Mouse (Mus musculus) intestine, postnatal 0 days (tissue): ENCODE measurements around the gene Snupn. TPM values are rescaled to one million over a fixed set of nuclear protein-coding genes. Genes with fewer than 3 reads are reported as not detected.
"Not testable (repeated sequence)": the region's sequence is repeated elsewhere in the genome, so short reads cannot be mapped to it uniquely, and the experiment has no call there.

Source experiments
- ATAC-seq: fragments of 200-750 bp; cut with Nextera tagmentation; 2 replicates; pipeline ENCODE4 v1.8.0; 2017; ENCODE audit warnings: mild to moderate bottlenecking, moderate TSS enrichment, moderate library complexity
- H3K27ac ChIP-seq: fragments of 300-500 bp; sonication (generic); 2 replicates; pipeline ENCODE4 v1.5.1; 2014; ENCODE audit warnings: mild to moderate bottlenecking, low read depth, low read length, moderate library complexity
- H3K27me3 ChIP-seq: fragments of 300-500 bp; sonication (generic); replicated peaks from 2 replicates; pipeline ENCODE4 v1.6.1; 2014; ENCODE audit warnings: low read length, mixed read lengths; ENCODE audit not compliant: control insufficient read depth, insufficient read depth
- H3K36me3 ChIP-seq: fragments of 300-500 bp; sonication (generic); 2 replicates; pipeline ENCODE4 v1.6.1; 2014; ENCODE audit warnings: mild to moderate bottlenecking, moderate library complexity; ENCODE audit not compliant: control insufficient read depth, insufficient read depth
- H3K4me1 ChIP-seq: fragments of 300-500 bp; sonication (generic); replicated peaks from 2 replicates; pipeline ENCODE4 v1.6.1; 2014; ENCODE audit warnings: antibody characterized with exemption, low read length, mixed read lengths; ENCODE audit not compliant: control insufficient read depth, insufficient read depth
- H3K4me2 ChIP-seq: fragments of 300-500 bp; sonication (generic); replicated peaks from 2 replicates; pipeline ENCODE4 v1.6.1; 2014; ENCODE audit warnings: low read depth, mild to moderate bottlenecking, moderate library complexity
- H3K4me3 ChIP-seq: fragments of 300-500 bp; sonication (generic); 2 replicates; pipeline ENCODE4 v1.5.1; 2014; ENCODE audit warnings: low read depth, low read length
- H3K9ac ChIP-seq: fragments of 300-500 bp; sonication (generic); 2 replicates; pipeline ENCODE4 v1.6.1; 2014; ENCODE audit warnings: mild to moderate bottlenecking, low read depth, low read length
- H3K9me3 ChIP-seq: fragments of 300-500 bp; sonication (generic); 2 replicates; pipeline ENCODE4 v1.6.1; 2016; ENCODE audit warnings: mixed run types; ENCODE audit not compliant: control insufficient read depth
- CTCF ChIP-seq: sonication (generic); IDR thresholded peaks from 2 replicates; pipeline ENCODE4 v1.5.1; 2016; ENCODE audit warnings: low read depth, mild to moderate bottlenecking, control low read depth, antibody characterized with exemption, moderate library complexity
- WGBS: fragments of 180-500 bp; shearing (Covaris S2); extraction: QIAGEN DNeasy Blood & Tissue Kit; methylation state at CpG from one replicate; pipeline ENCODE4 v1.1.7; 2014; 5-methylcytosine and 5-hydroxymethylcytosine counted together
- polyA plus RNA-seq: library from polyadenylated mRNA; unstranded; fragments of >200 nt; fragmentation: Nextera tagmentation; extraction: Ambion mirVana; gene quantifications from 2 replicates; pipeline ENCODE4 v1.2.1, GENCODE M21; 2015

Snupn gene
- polyA plus RNA-seq, 1 experiment from 2014 or later = 5.9 TPM

GRCm38 (mm10) chr9:56937223-56938160, 13.2 kb upstream of the Snupn start, which contains the start of gene Imp3:
TSS of gene Imp3 (plus strand) at chr9:56937475.
- no peaks in the 10 kb centered on the region for H3K36me3 ChIP-seq
- peak within 1 kb of the TSS; percentile 60 for H3K9ac ChIP-seq
- no peaks in the 10 kb centered on the region for H3K9me3 ChIP-seq
- H3K27me3 ChIP-seq = no peaks in the 10 kb centered on the region; the same call in 1 of the 2 replicates
- H3K4me2 ChIP-seq = peak within 1 kb of the TSS; percentile 85
- H3K27ac ChIP-seq = peak within 1 kb of the TSS; percentile 88
- under 1% methylated on average over 73 of the region's 73 CpGs for WGBS
- peak; percentile 86 for ATAC-seq
- peak; percentile 69 for TF ChIP-seq CTCF
- no peaks in the 10 kb centered on the region for H3K4me1 ChIP-seq
- H3K4me3 ChIP-seq = peak within 1 kb of the TSS; percentile 70

DNA sequence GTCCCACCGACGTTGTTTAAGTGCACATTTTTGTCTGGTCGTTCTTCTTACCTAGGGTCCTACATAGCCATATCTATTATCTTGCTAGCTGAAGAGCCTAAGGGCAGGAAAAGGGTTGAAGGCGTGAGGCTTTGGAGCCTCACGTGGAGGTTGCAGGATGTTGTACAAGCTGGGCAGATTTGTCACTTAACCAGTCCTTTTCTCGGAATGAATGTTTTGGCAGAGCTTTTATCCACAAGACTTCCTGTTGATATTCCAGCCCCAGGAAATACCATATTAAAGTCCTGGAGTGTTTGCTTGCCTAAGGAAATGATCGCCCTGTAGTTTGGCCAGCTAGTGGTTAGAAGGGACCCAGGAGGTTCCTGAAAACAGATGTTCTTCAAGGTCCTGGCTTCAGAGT, 12.3 kb upstream of the Snupn start:
- WGBS = 3% methylated on average over 7 of the region's 7 CpGs
- peak overlapping the region; percentile 60 for H3K9ac ChIP-seq
- no peak for TF ChIP-seq CTCF
- peak overlapping the region; percentile 70 for H3K4me3 ChIP-seq
- no peaks in the 10 kb centered on the region for H3K36me3 ChIP-seq
- no peaks in the 10 kb centered on the region for H3K27me3 ChIP-seq
- peak overlapping the region; percentile 85 for H3K4me2 ChIP-seq
- no peaks in the 10 kb centered on the region for H3K9me3 ChIP-seq
- H3K27ac ChIP-seq = 0 out of 2 replicates have a peak overlapping the region, but pooled peaks have one; percentile 36
- H3K4me1 ChIP-seq = no peaks in the 10 kb centered on the region
- no peak for ATAC-seq

DNA sequence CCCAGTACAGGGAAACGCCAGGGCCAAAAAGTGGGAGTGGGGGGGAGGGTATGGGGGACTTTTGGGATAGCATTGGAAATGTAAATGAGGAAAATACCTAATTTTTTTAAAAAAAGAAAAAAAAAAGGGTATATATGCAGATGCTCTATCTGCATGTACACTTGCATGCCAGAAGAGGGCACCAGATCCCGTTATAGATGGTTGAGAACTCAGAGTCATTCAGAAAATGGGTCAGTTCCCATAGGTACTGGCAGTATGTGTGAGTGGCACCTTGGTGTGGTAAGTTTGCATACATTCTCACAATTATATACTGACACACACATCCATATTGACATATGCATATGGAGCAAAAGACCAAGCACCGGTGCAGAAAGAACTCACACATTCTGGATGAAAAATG, 3.2 kb upstream of the Snupn start:
- WGBS = 31% methylated on average over 3 of the region's 3 CpGs
- TF ChIP-seq CTCF = peak; percentile 80
- not testable (repeated sequence) for ATAC-seq

GRCm38 (mm10) chr9:56948699-56949098, 2.0 kb upstream of the Snupn start:
- H3K9me3 ChIP-seq, H3K4me3 ChIP-seq, H3K27ac ChIP-seq, H3K4me1 ChIP-seq, H3K4me2 ChIP-seq, H3K36me3 ChIP-seq, H3K27me3 ChIP-seq, H3K9ac ChIP-seq, ATAC-seq: not testable (repeated sequence)
- 16% methylated on average over 5 of the region's 5 CpGs for WGBS

More for the DNA sequence above, 3.2 kb upstream of the Snupn start:
- H3K4me1 ChIP-seq, H3K4me3 ChIP-seq, H3K27ac ChIP-seq, H3K9ac ChIP-seq, H3K36me3 ChIP-seq, H3K4me2 ChIP-seq, H3K27me3 ChIP-seq, H3K9me3 ChIP-seq: not testable (repeated sequence)

DNA sequence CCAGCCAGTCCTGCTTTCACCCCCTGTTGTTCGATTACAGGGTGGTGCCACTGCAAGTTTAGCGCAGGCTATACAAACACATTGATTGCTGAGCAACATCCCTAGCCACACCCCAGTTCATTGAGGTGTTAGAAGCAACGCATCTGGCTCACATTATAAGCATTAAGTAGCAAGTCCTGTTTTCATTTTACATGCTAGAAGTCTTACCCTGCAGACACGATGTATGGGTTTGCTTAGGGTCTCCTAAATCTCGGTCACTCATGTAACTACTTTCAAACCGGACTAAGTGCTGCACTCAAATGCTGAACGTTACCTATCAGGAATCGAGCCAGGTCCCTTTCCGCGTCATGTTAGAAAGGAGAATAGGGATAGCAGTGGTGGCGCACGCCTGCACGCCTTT, 911 bp upstream of the Snupn start:
- 0 out of 2 replicates have a peak, but pooled peaks cover 4% of the 10 kb centered on the region for H3K27me3 ChIP-seq
- no peaks in the 10 kb centered on the region for H3K4me1 ChIP-seq
- peak overlapping the region; percentile 17; the same call in 1 of the 2 replicates for H3K4me3 ChIP-seq
- no peaks in the 10 kb centered on the region for H3K36me3 ChIP-seq
- WGBS = 11% methylated on average over 13 of the region's 13 CpGs
- H3K4me2 ChIP-seq = peak overlapping the region; percentile 78
- no peak overlapping the region for H3K9ac ChIP-seq
- no peaks in the 10 kb centered on the region for H3K9me3 ChIP-seq
- no peak for TF ChIP-seq CTCF
- no peak overlapping the region for H3K27ac ChIP-seq
- ATAC-seq = no peak

DNA sequence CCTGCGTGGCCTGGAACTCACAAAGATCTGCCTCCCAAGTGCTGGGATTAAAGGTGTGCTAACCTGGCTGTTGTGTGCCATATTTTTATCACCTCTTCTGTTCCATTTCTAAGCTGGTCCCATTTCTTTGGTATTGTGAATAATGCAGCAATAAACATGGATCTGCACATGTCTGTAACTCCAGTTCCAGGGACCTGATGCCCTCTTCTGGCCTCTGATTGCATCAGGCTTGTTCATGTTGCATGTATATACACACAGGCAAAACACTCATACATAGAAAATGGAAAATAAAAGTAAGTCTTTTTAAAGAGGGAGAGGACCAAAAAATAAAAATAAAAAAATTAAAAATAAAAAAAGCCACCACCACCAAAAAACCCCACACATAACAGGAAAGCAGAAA, 2.9 kb downstream of the Snupn start:
- TF ChIP-seq CTCF = peak; percentile 48
- WGBS = 91% methylated on average over 1 of the region's 1 CpGs

More for the DNA sequence above, 2.9 kb downstream of the Snupn start:
- Histone ChIP-seq H3K9me3 (no peaks in the 10 kb centered on the region), H3K9ac (no peak overlapping the region), H3K4me2 (no peak overlapping the region), H3K36me3 (no peaks in the 10 kb centered on the region), H3K27me3 (no peaks in the 10 kb centered on the region), H3K4me3 (no peak overlapping the region), H3K27ac (no peak overlapping the region), H3K4me1 (no peaks in the 10 kb centered on the region)
- ATAC-seq = no peak
